Mouse (Mus musculus) kidney, adult 2 months (tissue): ENCODE results near the gene Snx30.

Experiments used
- CTCF ChIP-seq: fragments of 200-500 bp; conservative IDR thresholded peaks from 2 replicates; pipeline ENCODE4 v1.5.1; 2011; ENCODE audit warnings: low read depth, mild to moderate bottlenecking, control low read depth, low read length, moderate library complexity, mixed read lengths; ENCODE audit not compliant: insufficient read depth, insufficient read length
- POLR2A ChIP-seq: fragments of 200-500 bp; IDR thresholded peaks from one replicate; pipeline ENCODE4 v1.6.1; 2011; ENCODE audit warnings: low read depth, low read length, control low read depth

DNA sequence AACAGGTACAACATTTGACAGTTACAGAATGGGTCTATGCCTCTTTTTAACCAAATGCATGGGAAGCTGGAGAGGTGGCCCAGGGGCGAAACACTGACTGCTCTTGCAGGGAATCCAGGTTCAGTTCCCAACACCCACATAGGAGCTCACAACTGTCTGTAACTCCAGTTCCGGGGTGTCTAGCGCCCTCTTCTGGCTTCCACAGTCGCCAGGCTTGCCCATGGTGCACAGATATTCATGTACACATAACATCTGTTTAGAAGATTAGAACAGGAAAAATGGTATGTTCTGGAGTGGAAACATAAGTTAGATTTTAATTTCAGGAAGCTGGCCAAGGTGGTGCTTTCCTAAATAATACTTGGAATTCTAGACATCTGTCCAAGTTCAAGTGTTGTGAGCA is 45.6 kb upstream of the Snx30 start:
- 0 out of 2 replicates have a peak, but pooled peaks have one; percentile 13 for TF ChIP-seq CTCF
- TF ChIP-seq POLR2A = no peak
